Mouse (Mus musculus) thymus, postnatal 10 days (tissue): ENCODE measurements around the gene Cntn5.

Experiments
- DNase-seq, 2 experiments: peaks; one replicate each; pipeline ENCODE4 v3.0.0; 2021; ENCODE audit warnings: low spot score in 2 of 2

Gene Cntn5

DNA sequence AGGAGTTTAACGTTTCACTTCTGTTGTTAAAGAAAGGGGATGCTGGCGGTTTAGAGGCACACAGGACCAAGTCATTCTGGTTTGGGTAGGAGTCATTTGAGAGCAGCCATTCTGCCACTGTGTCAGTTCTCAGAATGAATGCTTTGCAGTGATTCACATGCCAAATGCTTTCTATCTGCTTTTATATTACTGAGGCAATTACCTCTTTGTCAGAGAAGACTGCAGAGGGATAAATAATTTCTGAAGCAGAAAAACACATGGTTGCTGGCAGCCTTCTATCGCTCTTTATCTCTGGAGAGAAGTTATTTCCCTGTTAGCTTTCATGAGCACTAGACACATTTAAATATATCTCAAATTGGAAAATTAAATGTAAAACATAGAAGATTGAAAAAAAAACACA, 1207.9 kb downstream of the Cntn5 start:
- no peak for DNase-seq

DNA sequence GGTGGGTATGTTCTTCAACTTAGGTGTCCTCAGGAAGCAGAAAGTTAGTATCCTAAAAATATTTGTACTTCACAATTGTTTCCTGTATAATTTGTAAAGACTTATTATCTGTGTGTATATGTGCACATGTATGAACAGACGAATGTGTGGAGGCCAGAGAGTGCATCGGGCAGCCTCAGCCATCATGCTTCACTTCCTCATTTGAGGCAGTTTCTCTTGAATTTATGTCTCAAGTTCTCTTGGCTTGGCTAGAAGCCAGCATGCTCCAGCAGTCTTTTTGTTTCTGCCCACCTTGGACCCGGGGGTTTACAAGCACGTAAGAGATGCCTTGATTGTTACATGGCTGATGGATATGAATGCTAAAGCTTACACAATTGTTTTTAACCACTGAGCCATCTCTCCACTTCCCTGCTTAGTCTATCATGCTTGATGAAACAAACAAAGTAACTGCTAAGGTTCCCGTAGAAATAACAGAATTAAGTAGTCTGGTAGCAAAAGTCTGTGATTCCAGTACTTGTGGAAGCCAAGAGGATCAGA, 1222.2 kb downstream of the Cntn5 start:
- DNase-seq, result no peak

DNA sequence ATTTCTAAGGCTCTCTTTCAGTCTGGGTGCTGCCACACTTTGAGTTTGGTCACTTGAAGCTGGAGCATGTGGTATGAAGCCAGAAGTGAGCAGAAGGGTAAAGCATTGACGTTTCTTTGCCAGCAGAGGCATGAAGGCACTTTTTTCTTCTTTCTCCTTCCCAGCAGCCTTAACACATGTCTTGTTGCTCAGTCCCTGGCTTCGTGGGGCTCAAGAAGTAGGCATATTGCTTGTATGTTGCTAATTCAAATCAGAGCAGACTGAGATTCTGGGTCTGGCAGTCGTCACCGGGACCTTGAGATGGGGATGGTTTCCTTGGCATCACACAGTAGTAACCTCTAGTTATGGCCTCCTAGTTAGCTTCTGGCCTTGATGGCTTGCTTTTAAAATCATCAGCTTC, 1228.5 kb downstream of the Cntn5 start:
- no peak for DNase-seq

DNA sequence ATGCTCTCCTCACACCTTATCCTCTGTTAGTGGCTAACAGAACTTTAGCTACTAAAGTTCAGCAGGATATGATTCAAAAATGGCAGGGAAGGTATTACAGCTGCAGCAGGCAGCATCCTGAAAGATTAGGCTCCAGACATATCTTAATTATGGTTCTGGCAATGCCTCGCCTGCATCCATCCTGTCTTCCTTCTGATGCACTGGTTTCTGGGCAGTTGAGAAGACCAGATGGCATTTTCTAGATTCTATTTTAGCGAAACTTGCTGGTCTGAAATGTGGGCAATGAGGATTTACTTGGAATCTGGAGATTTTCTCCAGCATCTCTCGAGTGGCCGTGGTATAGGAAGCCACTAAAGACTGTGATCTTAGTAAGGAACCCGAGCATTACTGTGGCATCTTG, 1230.0 kb downstream of the Cntn5 start:
- DNase-seq, result no peak

DNA sequence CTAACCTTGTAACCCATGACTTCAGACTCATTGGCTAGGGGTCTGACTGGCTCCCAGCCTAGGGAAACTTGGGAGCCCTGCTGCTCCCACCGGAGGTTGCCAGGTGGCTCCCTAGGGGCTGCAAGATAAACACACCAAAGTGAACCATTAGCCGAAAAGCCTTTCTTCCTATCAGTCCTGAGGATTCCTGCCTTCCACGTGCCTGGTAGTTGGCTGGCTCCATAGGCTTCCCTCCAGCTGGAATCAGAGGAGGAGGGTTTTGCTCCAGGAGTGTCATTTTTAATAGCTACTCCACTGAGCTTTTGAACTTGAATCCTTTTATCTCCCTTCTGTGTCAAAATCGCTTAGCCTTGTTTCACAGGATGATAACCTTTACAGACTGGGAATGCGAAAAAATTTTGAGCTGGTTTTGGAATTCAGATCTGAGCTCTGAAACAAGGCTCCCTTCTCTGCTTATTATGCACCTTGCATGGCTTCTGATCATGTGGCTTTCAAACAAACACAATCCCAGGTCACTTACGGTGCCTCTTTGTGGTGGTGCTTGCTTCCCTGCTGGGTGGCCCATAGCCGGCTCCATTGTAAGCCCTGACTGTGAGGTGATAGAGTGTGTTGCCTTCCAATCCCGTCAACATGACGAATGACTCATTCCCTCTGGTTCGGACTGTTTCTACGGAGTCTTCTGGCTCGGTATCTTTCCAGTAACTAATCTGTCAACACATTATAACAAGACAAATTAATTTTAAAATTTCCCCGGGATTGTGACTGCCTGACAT, 1231.1 kb downstream of the Cntn5 start:
- DNase-seq, result no peak

DNA sequence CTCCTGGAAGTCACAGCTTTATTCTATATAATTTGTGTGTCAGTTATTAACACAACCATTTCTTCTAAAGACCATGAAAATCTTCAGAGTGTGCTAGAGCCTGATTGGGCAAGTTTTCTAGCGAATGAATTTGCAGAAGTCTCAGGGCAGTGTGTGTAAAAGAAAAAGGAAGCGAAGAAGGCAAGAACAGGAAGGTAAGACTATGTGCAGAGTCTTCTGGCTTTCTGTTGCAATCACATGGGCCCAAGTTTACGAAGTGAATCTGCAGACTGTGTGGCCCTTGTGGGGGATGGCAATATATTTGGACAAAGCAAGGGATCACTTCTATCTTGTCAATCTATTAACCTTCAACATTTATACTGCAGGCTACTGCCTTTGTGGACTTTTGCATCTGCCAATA, 1251.1 kb downstream of the Cntn5 start:
- DNase-seq, result no peak

DNA sequence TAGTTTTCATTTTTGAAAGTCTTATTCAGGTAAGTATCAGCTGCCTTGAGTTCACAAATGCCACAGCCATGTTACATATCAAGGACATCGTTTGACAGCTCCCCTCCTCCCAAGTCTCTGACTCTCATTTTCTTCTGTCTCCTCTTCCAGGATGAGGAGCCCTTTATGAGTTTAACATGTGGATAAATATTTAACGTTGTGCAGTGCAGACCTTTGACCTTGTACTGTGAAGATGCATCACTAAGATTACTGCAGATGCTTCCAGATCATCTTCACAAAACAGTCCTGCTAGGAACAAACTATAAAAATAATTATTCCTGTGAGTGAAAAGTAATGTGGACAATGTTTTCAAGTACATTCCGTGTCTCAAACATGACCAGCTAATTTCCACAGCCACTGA, 1257.2 kb downstream of the Cntn5 start:
- no peak for DNase-seq

DNA sequence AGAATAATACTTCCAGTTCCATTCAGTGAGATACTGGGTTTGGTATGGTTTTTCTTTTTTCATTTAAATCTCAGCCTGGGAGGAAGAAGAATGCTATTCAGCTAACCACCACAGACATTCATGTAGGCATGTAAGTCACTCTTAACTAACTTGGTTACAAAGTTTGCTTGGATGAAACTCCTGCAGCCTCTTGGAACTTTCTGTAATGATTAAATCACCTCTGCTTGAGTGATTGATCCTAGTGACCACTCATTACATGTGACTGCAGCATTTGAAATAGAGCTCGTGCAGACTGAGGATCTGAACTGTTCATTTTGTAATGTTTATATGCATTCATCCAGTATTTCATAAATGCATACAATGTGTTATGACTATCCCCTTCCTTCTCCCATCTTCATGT, 1258.3 kb downstream of the Cntn5 start:
- no peak for DNase-seq
